Mouse (Mus musculus): ENCODE results near the gene Prr18. TPM values are rescaled to one million over a fixed set of nuclear protein-coding genes. Genes with fewer than 3 reads are reported as not detected.
"Not testable (repeated sequence)": the region's sequence is repeated elsewhere in the genome, so short reads cannot be mapped to it uniquely, and the experiment has no call there.

Gene Prr18
- total RNA-seq (2022): under 1 TPM in 3 of 4 experiments, not detected in 1; 0.08 to 0.46 (median 0.10) TPM

DNA sequence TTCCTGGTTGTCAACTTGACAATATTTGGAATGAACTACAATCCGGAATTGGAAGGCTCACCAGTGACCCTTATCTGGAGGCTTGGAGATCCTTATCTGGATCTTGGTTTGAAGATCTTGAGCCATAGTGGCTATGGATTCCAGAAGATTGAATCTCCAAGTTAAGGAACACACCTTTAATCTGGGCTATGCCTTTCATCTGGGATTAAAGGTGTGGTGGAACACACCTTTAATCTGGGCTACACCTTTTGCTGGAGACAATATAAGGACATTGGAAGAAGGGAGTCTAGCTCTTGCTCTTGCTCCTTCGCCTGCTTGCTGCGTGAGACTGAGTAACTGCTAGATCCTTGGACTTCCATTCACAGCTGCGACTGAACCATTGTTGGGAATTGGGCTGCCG, at the start of gene Prr18:
Gene Prr18, plus strand, starts transcription at position 301 of the 400 bp plus-strand sequence.
- DNase-seq (ENCODE audit: low spot score in 2 of 2): not testable (repeated sequence)

DNA sequence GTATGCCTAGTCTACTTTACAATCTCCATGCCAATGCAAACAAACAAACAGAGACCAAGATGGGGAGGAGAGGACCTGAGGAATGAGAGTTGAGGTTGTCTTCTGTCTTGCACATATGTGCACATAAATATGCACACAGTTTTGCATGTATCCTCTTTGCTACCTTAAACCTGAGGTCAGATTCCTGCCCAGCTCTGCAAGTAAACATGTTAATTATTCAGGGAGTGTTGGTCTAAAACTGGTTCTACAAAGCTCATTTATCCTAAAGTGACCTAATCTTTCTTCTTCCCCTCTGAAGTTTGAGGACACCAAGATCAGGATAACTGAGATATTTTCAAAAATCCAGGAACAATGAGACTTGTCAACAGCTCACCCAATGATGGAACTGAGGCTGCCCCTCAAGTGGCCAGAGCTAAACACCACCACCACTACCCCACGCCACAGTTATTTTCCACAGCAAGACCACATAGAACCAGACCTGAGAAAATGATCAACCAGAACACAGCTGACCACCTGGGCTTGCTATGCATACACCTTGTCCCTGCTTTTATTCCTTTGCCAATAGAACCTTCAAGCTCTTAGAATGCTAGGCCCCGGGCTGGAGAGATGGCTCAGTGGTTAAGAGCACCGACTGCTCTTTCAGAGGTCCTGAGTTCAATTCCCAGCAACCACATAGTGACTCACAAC, 47.1 kb upstream of the Prr18 start:
- no peak for DNase-seq (ENCODE audit: low spot score in 2 of 2)

DNA sequence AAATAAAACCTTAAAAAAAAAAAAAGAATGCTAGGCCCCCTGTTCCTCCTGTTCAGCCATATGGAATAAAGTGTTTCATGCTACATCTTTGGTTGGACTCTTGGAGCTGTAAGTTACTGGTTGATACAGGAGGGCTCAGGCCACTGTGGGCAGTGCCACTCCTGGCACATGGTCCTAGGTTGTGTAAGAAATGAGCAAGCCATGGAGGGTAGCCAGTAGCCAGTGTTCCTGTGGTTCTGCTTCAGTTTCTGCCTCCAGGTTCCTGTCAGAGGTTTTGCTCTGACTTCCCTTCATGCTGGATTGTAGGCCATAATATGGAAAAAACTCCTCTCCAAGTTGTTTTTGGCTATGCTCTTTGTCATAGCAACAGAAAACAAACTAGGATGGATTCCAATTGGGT, 46.5 kb upstream of the Prr18 start:
- no peak for DNase-seq (ENCODE audit: low spot score in 2 of 2)

DNA sequence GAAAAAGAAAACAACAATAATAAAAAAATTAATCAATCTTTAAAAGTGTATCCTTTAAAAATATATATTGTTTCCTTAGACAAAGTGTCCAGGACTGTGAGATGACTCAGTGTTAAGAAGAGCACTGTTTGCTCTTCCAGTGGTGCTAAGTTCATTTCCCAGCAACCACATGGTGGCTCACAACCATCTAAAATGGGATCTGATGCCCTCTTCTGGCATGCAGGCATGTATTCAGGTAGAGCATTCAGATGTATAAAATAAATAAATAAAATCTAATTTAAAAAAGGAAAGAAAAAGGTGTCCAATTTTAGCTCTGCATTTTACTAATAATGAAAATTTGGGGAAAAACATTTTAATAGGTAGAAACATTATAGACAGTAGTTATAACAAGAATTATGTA, 41.4 kb upstream of the Prr18 start:
- no peak for DNase-seq (ENCODE audit: low spot score in 2 of 2)

DNA sequence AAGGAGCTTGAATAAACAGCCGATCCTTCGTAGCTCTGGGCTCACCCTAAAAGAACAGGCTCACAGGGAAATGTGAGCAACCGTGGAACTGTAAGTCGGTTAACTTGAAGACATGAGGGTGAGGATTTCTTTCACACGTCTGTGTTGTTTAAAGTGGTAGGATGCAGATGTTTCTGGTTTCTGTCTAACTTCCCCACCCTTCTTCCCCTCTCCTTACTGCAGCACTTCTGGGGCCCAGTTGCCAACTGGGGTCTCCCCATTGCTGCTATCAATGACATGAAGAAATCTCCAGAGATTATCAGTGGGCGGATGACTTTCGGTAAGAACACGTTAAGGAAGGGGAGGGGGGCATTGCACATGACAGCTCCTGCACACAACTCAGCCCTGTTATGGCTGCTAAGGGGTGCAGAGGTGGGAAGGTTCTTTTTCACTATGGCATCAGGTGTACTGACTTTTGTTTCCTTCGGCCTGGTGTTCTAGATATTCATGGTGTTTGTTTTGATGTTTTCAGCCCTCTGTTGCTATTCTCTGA, 40.9 kb upstream of the Prr18 start:
- no peak for DNase-seq (ENCODE audit: low spot score in 2 of 2)

DNA sequence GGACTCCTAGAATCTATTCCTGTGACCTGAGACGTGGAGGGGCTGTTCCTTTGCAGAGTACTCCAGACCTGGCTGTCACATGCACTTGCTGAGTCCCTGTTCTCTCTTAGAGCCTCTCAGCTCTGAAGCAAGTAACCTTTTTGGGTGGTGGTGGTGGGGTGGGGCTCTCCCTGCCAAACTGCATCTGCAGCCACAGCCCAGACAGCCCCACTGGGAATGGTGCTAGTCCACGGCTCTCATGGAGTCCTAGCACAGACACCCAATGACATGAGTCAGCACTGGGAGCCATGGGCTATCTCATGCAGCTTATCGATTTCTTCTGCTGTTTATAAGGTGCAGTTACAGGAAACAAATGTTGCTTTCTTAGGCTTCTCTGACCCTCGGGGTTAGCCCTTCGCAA, 39.5 kb upstream of the Prr18 start:
- no peak for DNase-seq (ENCODE audit: low spot score in 2 of 2)

DNA sequence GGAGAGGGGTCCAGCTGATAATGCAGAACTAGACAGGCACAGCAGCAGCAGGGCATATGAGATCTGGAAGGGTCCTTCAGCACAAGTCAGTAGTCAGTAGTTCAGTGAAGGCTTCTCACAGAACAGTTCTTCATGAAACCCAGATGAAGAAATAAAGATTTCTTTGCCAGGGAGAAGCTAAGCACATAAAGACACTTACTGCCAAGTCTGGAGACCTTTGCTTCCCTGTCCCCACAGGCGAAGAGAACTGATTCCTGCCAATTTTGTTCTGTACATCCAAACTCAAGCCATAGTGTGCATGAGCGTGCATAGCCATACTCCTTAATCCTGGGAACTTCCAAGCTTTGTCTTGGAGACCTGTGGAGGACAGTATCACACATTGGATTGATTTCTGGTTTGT, 39.0 kb upstream of the Prr18 start:
- DNase-seq (ENCODE audit: low spot score in 2 of 2): no peak

DNA sequence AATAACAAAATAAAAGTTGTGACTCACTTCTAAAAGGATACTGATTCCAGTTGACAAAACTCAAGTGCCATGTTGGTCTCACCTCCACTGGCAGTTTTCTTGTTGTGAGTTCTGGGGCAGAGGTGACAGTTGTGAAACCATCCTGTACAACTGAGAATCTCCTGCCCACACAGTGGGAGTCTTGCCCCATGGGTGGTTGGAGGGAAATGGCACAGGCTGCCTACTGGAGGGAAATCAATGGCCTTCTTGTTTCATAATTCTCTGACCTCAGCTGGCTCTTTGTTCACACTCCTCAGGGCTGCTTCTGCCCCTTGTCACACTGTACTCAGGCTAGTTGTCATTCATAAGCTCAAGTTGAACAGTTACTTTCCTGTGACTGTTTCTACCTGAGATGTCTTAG, 37.7 kb upstream of the Prr18 start:
- no peak for DNase-seq (ENCODE audit: low spot score in 2 of 2)

DNA sequence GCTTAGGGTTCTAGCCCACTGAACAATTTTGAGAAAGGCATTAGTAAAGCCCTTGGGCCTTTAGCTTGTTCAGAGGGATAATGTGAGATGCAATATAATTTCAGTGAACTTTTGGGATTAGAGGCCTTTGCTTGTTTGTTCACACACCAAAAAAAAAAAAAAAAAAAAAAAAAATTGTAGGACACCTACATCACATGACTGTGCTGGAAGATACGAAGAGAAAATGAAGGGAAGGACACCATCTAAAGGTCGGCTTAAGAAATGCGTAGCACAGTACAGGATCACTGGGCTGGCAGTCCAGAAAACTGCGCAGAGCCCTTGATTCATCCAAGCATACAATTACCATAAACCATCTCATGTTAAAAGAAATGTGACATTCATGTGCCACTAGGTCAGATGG, 35.7 kb upstream of the Prr18 start:
- DNase-seq (ENCODE audit: low spot score in 2 of 2): no peak

DNA sequence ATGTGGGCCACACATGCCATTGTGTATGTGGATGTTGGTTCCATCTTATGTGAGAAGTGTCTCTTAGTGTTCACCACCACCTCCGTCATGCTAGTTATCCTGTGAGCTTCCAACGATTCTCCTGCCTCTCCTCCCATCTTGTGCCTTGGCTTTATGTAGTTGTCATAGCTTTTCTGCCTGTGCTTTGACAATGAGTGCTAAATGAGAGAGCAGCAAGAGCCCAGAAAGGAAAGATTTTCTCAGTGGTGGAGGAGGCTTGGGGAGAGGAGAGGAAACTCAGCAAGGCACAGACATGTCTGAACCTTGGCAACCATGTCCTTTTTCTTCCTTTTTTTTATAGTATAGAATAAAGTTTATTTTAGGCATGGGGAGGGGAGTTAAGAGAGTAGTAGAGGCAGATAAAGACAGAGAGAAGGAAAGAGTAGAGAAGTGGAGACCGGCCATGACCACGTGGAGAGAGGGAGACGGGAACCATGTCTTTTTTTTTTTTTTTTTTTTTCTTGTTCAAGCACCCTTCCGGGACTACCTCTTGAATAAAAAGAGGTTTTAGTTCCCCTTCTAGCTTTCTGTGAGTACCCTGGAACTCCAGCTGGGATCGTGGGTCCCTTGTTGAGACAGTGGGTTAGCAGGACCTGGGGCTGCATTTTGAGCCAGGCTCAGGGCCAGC, 34.4 kb upstream of the Prr18 start:
- no peak for DNase-seq (ENCODE audit: low spot score in 2 of 2)

DNA sequence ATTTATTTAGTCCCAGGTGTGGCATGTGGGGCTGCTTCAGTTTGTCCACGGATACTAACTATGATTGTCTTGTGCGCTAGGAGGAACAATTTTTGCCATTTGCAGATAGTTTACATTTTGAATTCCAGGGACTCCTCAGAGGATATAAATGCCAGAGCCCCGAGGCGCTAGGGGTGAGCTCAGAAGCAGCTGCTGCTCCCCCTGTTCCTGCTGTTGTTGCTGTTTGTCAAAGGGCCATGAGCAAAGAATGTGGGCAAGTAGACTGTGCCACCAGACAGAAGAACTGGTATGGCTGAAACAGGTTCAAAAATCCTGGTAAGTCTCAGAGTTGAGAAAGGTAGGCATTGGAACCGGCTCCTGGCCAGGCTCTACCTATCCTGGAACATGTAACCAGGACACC, 33.6 kb upstream of the Prr18 start:
- DNase-seq (ENCODE audit: low spot score in 2 of 2): no peak

DNA sequence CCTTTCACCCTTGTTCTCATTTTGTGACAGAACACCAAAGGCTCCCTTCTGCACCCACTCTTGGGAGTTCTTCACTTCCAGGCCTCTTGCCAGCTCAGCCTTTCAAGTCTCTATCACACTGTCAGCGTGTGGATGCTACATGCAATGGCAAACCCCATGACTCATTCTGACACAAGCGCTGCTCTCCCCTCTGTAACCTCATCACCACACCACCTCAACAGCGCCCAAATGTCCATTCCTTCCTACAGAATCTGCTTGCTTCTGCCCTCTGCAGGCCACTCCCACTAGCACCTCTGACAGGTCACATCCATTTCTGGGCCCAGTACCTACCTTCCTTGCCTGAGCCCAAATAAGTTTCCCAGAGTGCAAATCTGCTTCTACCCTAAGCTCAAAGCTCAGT, 31.5 kb upstream of the Prr18 start:
- DNase-seq (ENCODE audit: low spot score in 2 of 2): no peak

DNA sequence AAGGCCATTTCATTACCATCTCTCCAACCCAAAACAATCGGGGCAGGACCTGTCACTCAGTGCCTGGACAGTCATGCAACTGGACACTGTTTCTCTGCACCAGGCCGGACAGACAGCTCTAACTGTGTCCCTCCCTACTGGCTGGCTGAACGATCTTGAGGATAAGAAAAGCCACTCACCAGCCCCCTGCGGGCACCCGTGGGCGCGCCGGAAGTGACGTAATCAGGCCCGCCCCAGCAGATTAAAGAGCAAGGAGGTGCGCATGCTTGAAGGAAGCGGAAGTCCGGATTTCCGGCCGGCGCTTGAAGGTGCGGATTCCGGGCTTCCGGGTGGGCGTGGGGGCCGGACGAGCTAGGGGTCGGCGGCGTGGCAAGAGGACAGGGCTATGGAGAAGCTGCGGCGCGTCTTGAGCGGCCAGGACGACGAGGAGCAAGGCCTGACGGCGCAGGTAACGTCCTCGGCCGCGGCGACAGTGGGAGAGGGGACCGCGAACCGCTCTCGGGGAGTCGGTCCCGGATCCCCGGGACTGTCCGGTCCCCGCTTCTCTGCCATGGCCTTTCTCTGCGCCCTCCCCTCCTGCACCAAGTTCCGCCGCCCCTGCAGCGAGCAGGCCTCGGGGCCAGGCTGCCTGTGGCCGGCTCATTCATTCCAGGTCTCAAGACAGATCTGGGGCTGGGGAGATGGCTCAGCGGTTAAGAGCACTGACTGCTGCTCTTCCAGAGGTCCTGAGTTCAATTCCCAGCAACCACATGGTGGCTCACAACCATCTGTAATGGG, 26.2 kb upstream of the Prr18 start, which contains the start of gene Sft2d1:
Gene Sft2d1, plus strand, starts transcription at position 265 of the 777 bp plus-strand sequence.
- peak; percentile 95 to 96 for DNase-seq (ENCODE audit: low spot score in 2 of 2)

DNA sequence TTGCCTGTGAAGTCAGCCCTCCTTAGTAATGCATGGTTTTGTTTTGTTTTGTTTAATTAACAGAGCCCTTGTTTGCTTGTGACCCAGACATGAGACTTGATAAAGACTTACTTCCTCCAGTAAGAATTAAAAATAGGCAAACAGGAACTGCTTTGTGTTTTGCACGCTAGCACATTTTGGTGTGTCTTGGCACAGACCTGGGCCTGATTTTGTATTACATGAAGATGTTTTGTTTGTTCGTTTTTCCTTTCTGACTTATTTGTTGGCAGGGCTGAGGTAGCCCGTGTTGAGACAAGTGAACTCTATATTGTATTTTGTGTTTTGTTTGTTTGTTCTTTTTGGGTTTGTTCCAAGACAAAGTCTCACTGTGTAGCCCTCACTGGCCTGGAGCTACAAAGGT, 25.5 kb upstream of the Prr18 start:
- DNase-seq (ENCODE audit: low spot score in 2 of 2): no peak

DNA sequence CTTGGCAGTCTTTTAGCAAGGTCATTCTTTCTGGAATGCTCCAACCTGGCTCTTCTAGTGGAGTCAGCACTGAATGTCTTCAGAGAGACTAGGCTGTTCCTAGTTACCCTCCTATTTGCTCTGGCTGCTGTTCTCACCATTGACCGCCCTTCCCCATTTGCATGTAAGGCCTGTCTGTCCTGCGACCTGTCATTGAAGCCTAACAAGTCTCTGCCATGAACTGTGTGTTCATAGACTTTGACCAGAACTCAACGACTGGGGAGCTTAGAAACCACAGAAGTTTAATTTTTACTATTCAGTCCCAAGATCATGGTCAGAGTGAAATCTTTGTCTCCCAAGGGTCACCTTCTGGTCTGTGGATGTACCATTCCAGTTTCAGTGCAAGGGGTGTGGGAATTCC, 23.3 kb upstream of the Prr18 start:
- DNase-seq (ENCODE audit: low spot score in 2 of 2): no peak

DNA sequence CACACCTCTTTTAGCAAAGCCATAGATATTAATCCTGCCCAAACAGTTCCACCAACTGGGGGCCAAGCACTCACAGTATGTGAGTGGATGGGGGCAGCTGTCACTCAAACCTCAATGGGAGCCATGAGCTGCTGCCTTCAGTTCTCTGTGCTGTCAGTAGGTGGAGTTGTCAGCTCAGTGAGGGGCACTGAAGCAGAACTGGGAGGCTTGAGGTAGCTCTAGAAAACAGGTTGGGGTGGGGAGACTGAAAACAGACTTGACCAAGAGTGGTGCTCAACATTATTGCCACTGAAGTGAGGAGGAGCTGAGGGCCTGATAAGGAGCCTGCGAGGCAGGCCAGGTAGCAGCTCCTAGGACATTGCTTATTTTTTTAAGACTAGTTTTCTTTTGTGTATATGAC, 21.0 kb upstream of the Prr18 start:
- DNase-seq (ENCODE audit: low spot score in 2 of 2): no peak

DNA sequence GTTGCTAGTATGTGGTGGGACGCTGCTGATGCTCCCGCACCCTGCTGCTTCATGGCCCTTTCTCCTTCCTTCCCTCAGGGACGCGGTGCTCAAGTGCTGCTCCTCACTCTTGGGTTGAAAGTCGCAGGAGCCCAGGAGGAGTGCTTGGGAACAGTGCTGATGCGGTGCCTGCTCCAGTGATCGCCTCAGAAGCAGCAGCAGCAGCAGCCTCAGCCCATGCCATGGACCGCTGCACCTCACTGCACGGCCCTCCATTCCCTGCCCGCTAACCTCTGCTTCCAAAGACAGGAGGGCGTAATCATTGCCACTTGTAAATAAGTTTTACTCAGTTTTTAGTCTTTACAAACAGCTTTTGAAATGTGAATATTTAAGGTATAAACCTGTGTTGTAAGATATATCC, 10.4 kb upstream of the Prr18 start:
- DNase-seq (ENCODE audit: low spot score in 2 of 2): not testable (repeated sequence)

DNA sequence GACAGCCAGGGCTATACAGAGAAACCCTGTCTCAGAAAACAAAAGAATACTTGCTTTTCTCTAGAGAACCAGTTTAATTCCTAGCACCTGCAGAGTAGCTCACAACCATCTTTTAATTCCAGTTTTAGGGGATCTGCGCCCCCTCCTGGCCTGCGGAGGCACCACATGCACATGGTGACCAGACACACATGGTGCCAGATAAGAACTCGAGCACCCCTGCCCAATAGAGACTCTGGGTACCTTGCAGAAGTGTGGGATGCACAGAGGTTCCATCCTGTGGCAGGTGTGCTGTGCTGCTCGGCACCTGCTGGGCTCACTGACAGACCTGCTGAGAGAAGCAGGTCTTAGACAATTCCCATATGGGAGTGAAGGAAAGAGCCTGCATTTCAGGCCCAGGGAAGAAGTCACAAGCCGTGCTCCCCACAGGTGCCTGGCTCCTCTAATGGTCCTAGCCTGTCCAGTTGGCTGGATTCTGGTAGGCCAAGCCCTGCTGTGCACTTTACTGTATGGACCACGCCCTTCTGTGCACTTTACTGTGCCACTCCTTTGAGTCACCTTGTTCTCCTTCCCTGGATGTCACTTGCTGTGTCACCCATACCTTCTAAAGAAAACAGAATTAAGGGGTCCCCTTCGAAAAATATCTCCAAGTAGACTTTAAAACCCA, 8.6 kb upstream of the Prr18 start:
- DNase-seq (ENCODE audit: low spot score in 2 of 2): no peak

DNA sequence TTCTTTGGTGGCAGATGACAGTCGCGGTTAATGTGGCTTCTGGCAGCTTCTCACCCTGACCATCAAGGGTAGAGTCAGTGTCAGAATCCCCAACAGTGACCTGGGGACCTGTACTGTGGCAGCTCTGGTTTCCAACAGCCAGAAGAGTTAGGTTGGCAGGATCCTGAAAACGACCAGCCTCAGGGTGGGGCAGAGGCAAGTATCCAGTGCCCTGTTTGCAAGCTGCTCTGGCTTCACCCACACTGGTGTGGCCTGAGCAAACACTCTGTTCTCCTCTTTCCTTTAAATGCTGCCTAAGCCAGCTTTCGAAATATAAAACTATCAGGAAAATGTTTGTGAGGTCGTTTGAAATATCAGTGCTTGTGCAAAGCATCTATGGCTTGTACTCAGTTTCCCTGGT, 6.7 kb upstream of the Prr18 start:
- DNase-seq (ENCODE audit: low spot score in 2 of 2): no peak

DNA sequence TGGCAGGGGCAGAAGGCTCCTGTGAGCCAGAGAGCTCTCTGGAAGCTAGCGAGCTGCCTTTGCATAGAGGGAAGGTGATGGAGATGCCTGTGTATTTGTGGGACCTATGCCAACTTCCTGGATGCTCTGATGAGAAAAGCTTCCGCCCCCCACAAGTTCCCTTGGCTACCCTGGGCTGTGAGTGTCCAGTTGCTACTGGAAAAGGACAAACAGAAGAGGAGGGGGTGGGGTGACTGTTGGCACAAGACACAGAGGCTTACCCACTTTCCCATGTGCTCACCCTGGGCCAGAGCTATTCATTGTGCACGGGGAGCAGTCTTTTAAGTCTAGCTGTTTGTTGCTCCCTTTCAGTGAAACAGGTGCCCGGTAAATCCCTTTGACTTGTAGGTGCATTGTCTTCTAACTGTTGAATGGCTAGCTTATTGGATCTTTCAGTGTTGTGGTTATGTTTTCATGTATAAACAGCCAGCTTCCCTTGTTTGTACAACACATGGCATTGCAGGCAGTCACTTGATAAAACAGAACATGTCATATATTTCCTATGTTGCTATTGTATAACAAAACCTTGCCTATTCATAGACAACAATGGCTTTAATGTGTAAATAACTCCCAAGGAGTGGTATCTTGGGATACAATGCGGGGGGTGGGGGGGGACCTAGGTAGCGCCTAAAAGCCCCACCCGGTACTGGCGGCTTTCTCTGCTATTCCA, 2.6 kb downstream of the Prr18 start:
- no peak for DNase-seq (ENCODE audit: low spot score in 2 of 2)
